Mouse (Mus musculus) left cerebral cortex, postnatal 36 days (tissue): ENCODE results near the gene Crocc2. TPM values are rescaled to one million over a fixed set of nuclear protein-coding genes. Genes with fewer than 3 reads are reported as not detected.
"Not testable (repeated sequence)": the region's sequence is repeated elsewhere in the genome, so short reads cannot be mapped to it uniquely, and the experiment has no call there.

ENCODE experiments used
- DNase-seq, 2 experiments: peaks; one replicate each; pipeline ENCODE4 v3.0.0; 2021 to 2022; ENCODE audit warnings: low spot score in 2 of 2, mixed read lengths in 1 of 2
- intact Hi-C: fragments of 180-260 bp; cut with DNase I; formaldehyde crosslinking; loops from one replicate; pipeline ENCODE4 v1.15.1; 2025
- total RNA-seq, 2 experiments: library from RNA; stranded (reverse); gene quantifications; 2 replicates each; pipeline ENCODE4 v1.2.3; 2021

Gene Crocc2
- total RNA-seq, 2 experiments from 2014 or later: 0.07 to 0.18 TPM

- intact Hi-C loops: no loop called here
- no peak for DNase-seq
Observed at GRCm38 (mm10) chr1:93160501-93161133, 7.9 kb upstream of the Crocc2 start, which contains the start of gene 2310007B03Rik. 2310007B03Rik (minus strand) TSS chr1:93160948.

- intact Hi-C loops: no loop called here
Observed at GRCm38 (mm10) chr1:93161350-93161749, 7.2 kb upstream of the Crocc2 start.

GRCm38 (mm10) chr1:93161921-93162320 is 6.6 kb upstream of the Crocc2 start:
- no peak for DNase-seq
- intact Hi-C loops: no loop called here

More at GRCm38 (mm10) chr1:93161350-93161749, 7.2 kb upstream of the Crocc2 start:
- no peak for DNase-seq

GRCm38 (mm10) chr1:93162588-93162987 is 5.9 kb upstream of the Crocc2 start:
- intact Hi-C loops: no loop called here
- DNase-seq: no peak

GRCm38 (mm10) chr1:93165447-93165846 is 3.1 kb upstream of the Crocc2 start:
- intact Hi-C loops: no loop called here
- no peak for DNase-seq

- intact Hi-C loops: no loop called here
- DNase-seq: no peak
Observed at GRCm38 (mm10) chr1:93166346-93167079, 2.0 kb upstream of the Crocc2 start.

- DNase-seq: no peak
- intact Hi-C loops: loop anchor here (5.0 kb wide), 1 partner anchor 334 kb away; no protein-coding TSS in a partner anchor
Observed at GRCm38 (mm10) chr1:93173665-93174064, 5.1 kb downstream of the Crocc2 start.

GRCm38 (mm10) chr1:93174399-93174798 is 5.9 kb downstream of the Crocc2 start:
- peak; percentile 50 to 68 for DNase-seq
- intact Hi-C loops: loop anchor here (5.0 kb wide), 1 partner anchor 333 kb away; no protein-coding TSS in a partner anchor

GRCm38 (mm10) chr1:93175849-93176248 is 7.3 kb downstream of the Crocc2 start:
- no peak for DNase-seq
- intact Hi-C loops: loop anchor here (5.0 kb wide), 2 partner anchors 61 to 166 kb away; partner anchors contain the start of genes Pask, Ppp1r7 and Sned1

- DNase-seq: peak; percentile 30 to 43
- intact Hi-C loops: loop anchor here (5.0 kb wide), 2 partner anchors 61 to 166 kb away; partner anchors contain the start of genes Pask, Ppp1r7 and Sned1
Observed at GRCm38 (mm10) chr1:93176525-93177332, 8.2 kb downstream of the Crocc2 start.

- intact Hi-C loops: no loop called here
Observed at GRCm38 (mm10) chr1:93182281-93182680, 13.8 kb downstream of the Crocc2 start.

GRCm38 (mm10) chr1:93184071-93184828 is 15.7 kb downstream of the Crocc2 start:
- DNase-seq: peak in 1 of 2 experiments; percentile 12
- intact Hi-C loops: no loop called here

More at GRCm38 (mm10) chr1:93182281-93182680, 13.8 kb downstream of the Crocc2 start:
- no peak for DNase-seq

- intact Hi-C loops: no loop called here
- DNase-seq: no peak
Observed at GRCm38 (mm10) chr1:93190726-93191305, 22.3 kb downstream of the Crocc2 start.

- intact Hi-C loops: no loop called here
- no peak for DNase-seq
Observed at GRCm38 (mm10) chr1:93194961-93195360, 26.4 kb downstream of the Crocc2 start.

- intact Hi-C loops, DNase-seq: not testable (repeated sequence)
Observed at GRCm38 (mm10) chr1:93197454-93197853, 28.9 kb downstream of the Crocc2 start.

- intact Hi-C loops: no loop called here
- DNase-seq: no peak
Observed at GRCm38 (mm10) chr1:93197916-93198315, 29.4 kb downstream of the Crocc2 start.

- no peak for DNase-seq
- intact Hi-C loops: no loop called here
Observed at GRCm38 (mm10) chr1:93206277-93206970, 37.9 kb downstream of the Crocc2 start.

GRCm38 (mm10) chr1:93207536-93208064 is 39.1 kb downstream of the Crocc2 start:
- intact Hi-C loops: no loop called here
- peak; percentile 15 to 17 for DNase-seq
